Mouse (Mus musculus) hindbrain, embryonic 11.5 days (tissue): ENCODE results near the gene Wnt10b. TPM values are rescaled to one million over a fixed set of nuclear protein-coding genes. Genes with fewer than 3 reads are reported as not detected.
A peak's percentile ranks its signal among the peaks of the same experiment; 100 is the strongest.

Experiments used
- ATAC-seq: fragments of 200-750 bp; cut with Nextera tagmentation; 2 replicates; pipeline ENCODE4 v1.8.0; 2017; ENCODE audit warnings: mild to moderate bottlenecking, moderate TSS enrichment, moderate library complexity; ENCODE audit not compliant: low FRiP score
- DNase-seq: peaks from one replicate; pipeline ENCODE4 v3.0.0-alpha.2; 2015; ENCODE audit warnings: low spot score
- H3K27ac ChIP-seq: fragments of 300-500 bp; sonication (generic); 2 replicates; pipeline ENCODE4 v1.5.1; 2014; ENCODE audit warnings: mild to moderate bottlenecking, low read depth, low read length
- H3K27me3 ChIP-seq: fragments of 300-500 bp; sonication (generic); 2 replicates; pipeline ENCODE4 v1.6.1; 2014; ENCODE audit warnings: mild to moderate bottlenecking, low read length, moderate library complexity, mixed read lengths; ENCODE audit not compliant: control insufficient read depth, insufficient read depth
- H3K36me3 ChIP-seq: fragments of 300-500 bp; sonication (generic); 2 replicates; pipeline ENCODE4 v1.6.1; 2014; ENCODE audit warnings: mild to moderate bottlenecking, low read length, moderate library complexity, mixed read lengths; ENCODE audit not compliant: control insufficient read depth, insufficient read depth
- H3K4me1 ChIP-seq: fragments of 300-500 bp; sonication (generic); replicated peaks from 2 replicates; pipeline ENCODE4 v1.6.1; 2014; ENCODE audit warnings: low read length, mixed read lengths; ENCODE audit not compliant: control insufficient read depth, insufficient read depth
- H3K4me2 ChIP-seq: fragments of 300-500 bp; sonication (generic); replicated peaks from 2 replicates; pipeline ENCODE4 v1.6.1; 2014; ENCODE audit warnings: mild to moderate bottlenecking, low read depth, low read length
- H3K4me3 ChIP-seq: fragments of 300-500 bp; sonication (generic); 2 replicates; pipeline ENCODE4 v1.5.1; 2014; ENCODE audit warnings: low read depth, low read length
- H3K9ac ChIP-seq: fragments of 300-500 bp; sonication (generic); 2 replicates; pipeline ENCODE4 v1.6.1; 2014; ENCODE audit warnings: low read depth, low read length
- H3K9me3 ChIP-seq: fragments of 300-500 bp; sonication (generic); 2 replicates; pipeline ENCODE4 v1.6.1; 2016; ENCODE audit warnings: low read length; ENCODE audit not compliant: control insufficient read depth
- WGBS: fragments of 180-500 bp; shearing (Covaris S2); extraction: QIAGEN DNeasy Blood & Tissue Kit; methylation state at CpG from one replicate; pipeline ENCODE4 v1.1.7; 2014; 5-methylcytosine and 5-hydroxymethylcytosine counted together
- polyA plus RNA-seq: library from polyadenylated mRNA; unstranded; fragments of >200 nt; fragmentation: Nextera tagmentation; extraction: Ambion mirVana; gene quantifications from 2 replicates; pipeline ENCODE4 v1.2.1, GENCODE M21; 2014

Wnt10b gene
- polyA plus RNA-seq, 1 experiment from 2014 or later: 0.54 TPM

DNA sequence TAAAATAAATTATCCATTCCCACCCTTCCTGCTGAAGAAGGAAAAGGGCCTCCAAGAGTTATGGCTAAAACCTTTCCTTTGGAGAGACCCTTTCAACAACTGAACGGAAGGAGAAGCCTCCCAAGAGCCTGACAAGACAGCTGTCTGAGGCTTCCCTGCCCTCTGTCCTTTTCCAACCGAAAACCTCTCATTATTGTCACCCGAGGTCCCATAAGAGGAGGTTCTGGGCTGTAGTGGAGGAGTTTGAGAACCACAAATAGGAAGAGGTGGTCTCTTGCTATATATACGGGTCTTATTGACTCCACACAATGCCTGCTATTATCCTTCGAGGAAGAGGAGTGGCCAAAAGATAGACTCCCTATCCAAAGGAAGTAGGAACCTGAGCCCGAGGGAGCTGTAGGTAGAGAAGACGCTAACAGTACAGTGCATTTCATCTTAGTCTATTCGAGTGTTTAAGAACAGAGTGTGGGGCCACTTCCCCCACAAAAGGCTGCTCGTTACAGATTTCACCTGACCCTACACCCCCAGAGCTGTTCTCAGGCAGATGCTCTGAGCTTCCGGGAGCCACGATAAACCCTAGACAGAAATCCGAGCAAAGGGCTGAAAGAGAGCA lies 6.0 kb downstream of the Wnt10b start:
- H3K27me3 ChIP-seq: peaks cover 70% of the 10 kb centered on the region
- no peak for DNase-seq
- no peak overlapping the region for H3K9ac ChIP-seq
- 3% methylated on average over 12 of the region's 12 CpGs for WGBS
- no peak overlapping the region for H3K27ac ChIP-seq
- H3K9me3 ChIP-seq: no peaks in the 10 kb centered on the region
- H3K4me1 ChIP-seq: peaks cover 15% of the 10 kb centered on the region
- no peak overlapping the region for H3K4me3 ChIP-seq
- H3K4me2 ChIP-seq: no peak overlapping the region
- H3K36me3 ChIP-seq: no peaks in the 10 kb centered on the region
- ATAC-seq: no peak

- peaks cover 43% of the 10 kb centered on the region for H3K27me3 ChIP-seq
- no peak overlapping the region for H3K27ac ChIP-seq
- peaks cover 6% of the 10 kb centered on the region for H3K4me1 ChIP-seq
- no peak overlapping the region for H3K9ac ChIP-seq
- DNase-seq: no peak
- H3K4me3 ChIP-seq: no peak overlapping the region
- H3K36me3 ChIP-seq: no peaks in the 10 kb centered on the region
- H3K4me2 ChIP-seq: no peak overlapping the region
- 28% methylated on average over 5 of the region's 5 CpGs for WGBS
- no peak for ATAC-seq
- no peaks in the 10 kb centered on the region for H3K9me3 ChIP-seq
Measured at GRCm38 (mm10) chr15:98768259-98768658, 9.7 kb downstream of the Wnt10b start.

- 61% methylated on average over 4 of the region's 4 CpGs for WGBS
- H3K4me2 ChIP-seq: no peak overlapping the region
- no peaks in the 10 kb centered on the region for H3K9me3 ChIP-seq
- ATAC-seq (no peak), DNase-seq (no peak)
- H3K4me3 ChIP-seq: no peak overlapping the region
- H3K36me3 ChIP-seq: no peaks in the 10 kb centered on the region
- no peak overlapping the region for H3K9ac ChIP-seq
- H3K27ac ChIP-seq: no peak overlapping the region
- H3K4me1 ChIP-seq: no peaks in the 10 kb centered on the region
- H3K27me3 ChIP-seq: peaks cover 19% of the 10 kb centered on the region
Measured at GRCm38 (mm10) chr15:98765929-98766328, 12.0 kb downstream of the Wnt10b start.

- Histone ChIP-seq H3K27ac (peak within 1 kb of the TSS; percentile 88), H3K4me1 (no peaks in the 10 kb centered on the region), H3K9ac (peak within 1 kb of the TSS; percentile 95), H3K27me3 (peaks cover 9% of the 10 kb centered on the region), H3K36me3 (no peaks in the 10 kb centered on the region), H3K9me3 (no peaks in the 10 kb centered on the region), H3K4me3 (peak within 1 kb of the TSS; percentile 97), H3K4me2 (peak within 1 kb of the TSS; percentile 75)
- DNase-seq (peak; percentile 97), ATAC-seq (peak; percentile 95)
- WGBS: under 1% methylated on average over 61 of the region's 76 CpGs
Measured at GRCm38 (mm10) chr15:98762670-98763529, 15.1 kb downstream of the Wnt10b start, which contains the start of gene Arf3. TSS of gene Arf3 (minus strand) at chr15:98763214.

GRCm38 (mm10) chr15:98762201-98762621 lies 15.7 kb downstream of the Wnt10b start:
- under 1% methylated on average over 19 of the region's 24 CpGs for WGBS
- Histone ChIP-seq H3K9me3 (no peaks in the 10 kb centered on the region), H3K4me3 (peak overlapping the region; percentile 97), H3K4me1 (no peaks in the 10 kb centered on the region), H3K4me2 (peak overlapping the region; percentile 75), H3K9ac (peak overlapping the region; percentile 95), H3K36me3 (no peaks in the 10 kb centered on the region), H3K27ac (peak overlapping the region; percentile 88), H3K27me3 (peaks cover 9% of the 10 kb centered on the region)
- ATAC-seq (peak; percentile 79), DNase-seq (peak; percentile 77)

- Histone ChIP-seq H3K4me1 (no peaks in the 10 kb centered on the region), H3K9ac (no peak overlapping the region), H3K36me3 (no peaks in the 10 kb centered on the region), H3K4me3 (no peak overlapping the region), H3K4me2 (no peak overlapping the region), H3K27me3 (no peaks in the 10 kb centered on the region), H3K9me3 (no peaks in the 10 kb centered on the region), H3K27ac (no peak overlapping the region)
- DNase-seq: no peak
- 94% methylated on average over 2 of the region's 2 CpGs for WGBS
- no peak for ATAC-seq
Measured at GRCm38 (mm10) chr15:98754125-98754524, 23.8 kb downstream of the Wnt10b start.

- DNase-seq (no peak), ATAC-seq (no peak)
- Histone ChIP-seq H3K27me3 (no peaks in the 10 kb centered on the region), H3K36me3 (no peaks in the 10 kb centered on the region), H3K4me2 (no peak overlapping the region), H3K9me3 (no peaks in the 10 kb centered on the region), H3K4me1 (no peaks in the 10 kb centered on the region), H3K27ac (no peak overlapping the region), H3K9ac (no peak overlapping the region), H3K4me3 (no peak overlapping the region)
- 72% methylated on average over 8 of the region's 8 CpGs for WGBS
Measured at GRCm38 (mm10) chr15:98753021-98753423, 24.9 kb downstream of the Wnt10b start.

DNA sequence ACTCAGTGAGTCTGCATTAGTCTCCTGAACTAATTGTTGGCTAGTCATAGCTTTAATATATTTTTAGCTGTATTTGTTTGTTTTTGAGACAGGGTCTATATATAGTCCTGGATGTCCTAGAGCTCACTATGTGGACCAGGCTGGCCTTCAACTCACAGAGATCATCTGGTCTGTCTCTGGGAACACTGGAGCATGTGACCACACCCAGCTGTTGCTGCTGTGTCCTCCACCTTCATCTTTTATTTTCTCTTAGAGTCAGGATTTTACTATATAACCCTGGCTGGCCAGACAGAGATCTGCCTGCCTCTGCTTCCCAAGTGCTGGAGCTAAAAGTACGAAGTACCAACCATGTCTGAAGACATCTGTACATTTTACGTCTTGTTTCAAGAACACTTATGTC lies 28.9 kb downstream of the Wnt10b start:
- ATAC-seq: no peak
- Histone ChIP-seq H3K9ac (no peak overlapping the region), H3K4me2 (no peak overlapping the region), H3K36me3 (no peaks in the 10 kb centered on the region), H3K4me3 (no peak overlapping the region), H3K27me3 (no peaks in the 10 kb centered on the region), H3K27ac (no peak overlapping the region), H3K4me1 (no peaks in the 10 kb centered on the region), H3K9me3 (no peaks in the 10 kb centered on the region)
- WGBS: 94% methylated on average over 2 of the region's 2 CpGs
- DNase-seq: no peak
